18 mouse cellular contexts compared by ENCODE assay signal in genomic region chr5:72815361-72815760, GRCm38 (mm10).
"Had no signal": no experiment of that assay in that cellular context is flagged by ENCODE, and none has a peak within 500 bp of the region (broad histone marks: within the 10 kb centered on the region; RNA-seq: fewer than 3 reads in every experiment).

No protein-coding gene starts in this region.

- H3K4me3 ChIP-seq: limb, embryonic 10.5 days; limb, embryonic 13.5 days; liver, embryonic 12.5 days; liver, embryonic 15.5 days; lung, embryonic 15.5 days; midbrain, embryonic 13.5 days; myocyte had no signal

- DNase-seq: kidney, adult 18-20 months; kidney, adult 9 months; kidney, postnatal 14 days; kidney, postnatal 4 days; liver; lung, adult 18-20 months; lung, postnatal 10 days; lung, postnatal 36 days; right cerebral cortex, postnatal 4 days; thymus, adult 18-20 months; thymus, postnatal 36 days had no signal

- H3K27ac ChIP-seq: limb, embryonic 10.5 days; limb, embryonic 13.5 days; liver, embryonic 12.5 days; liver, embryonic 15.5 days; lung, embryonic 15.5 days; midbrain, embryonic 13.5 days had no signal
